In genomic region chr9:40528733-40529132, GRCm38 (mm10) we compare ENCODE assay signal across 27 mouse cellular contexts. TPM values are rescaled to one million over a fixed set of nuclear protein-coding genes. Genes with fewer than 3 reads are reported as not detected.
DNase-seq lines count a peak whose midpoint lies in the region; ATAC-seq and TF ChIP-seq lines count a peak whose summit lies in the region.
"Had no signal": no experiment of that assay in that cellular context is flagged by ENCODE, and none has a peak within 500 bp of the region (broad histone marks: within the 10 kb centered on the region; RNA-seq: fewer than 3 reads in every experiment).

No protein-coding gene starts in this region.

- no peaks in the 10 kb centered on the region for H3K9me3 ChIP-seq in hindbrain, embryonic 10.5 days
- H3K9me3 ChIP-seq in hindbrain, embryonic 12.5 days (replicated peaks), result no peaks in the 10 kb centered on the region
- H3K9me3 ChIP-seq in embryonic facial prominence, embryonic 14.5 days (ENCODE audit: control insufficient read depth, low read length), result no peaks in the 10 kb centered on the region
- H3K9me3 ChIP-seq: embryonic facial prominence, embryonic 13.5 days; kidney, embryonic 15.5 days had no signal

- no peaks in the 10 kb centered on the region for H3K36me3 ChIP-seq in hindbrain, embryonic 10.5 days
- no peaks in the 10 kb centered on the region for H3K36me3 ChIP-seq in hindbrain, embryonic 12.5 days
- H3K36me3 ChIP-seq in embryonic facial prominence, embryonic 14.5 days (ENCODE audit: control insufficient read depth, insufficient read depth, low read length), result no peaks in the 10 kb centered on the region
- no peaks in the 10 kb centered on the region for H3K36me3 ChIP-seq in heart, adult 2 months (ENCODE audit: control insufficient read depth, insufficient read depth, low read length)
- H3K36me3 ChIP-seq: embryonic facial prominence, embryonic 13.5 days; G1E; kidney, embryonic 15.5 days had no signal

- TF ChIP-seq POLR2A in heart, adult 2 months (IDR thresholded peaks at IDR 0.05; ENCODE audit: insufficient read depth, low read depth, low read length), result no peak

- H3K4me1 ChIP-seq in hindbrain, embryonic 10.5 days (replicated peaks), result peaks cover 12% of the 10 kb centered on the region
- H3K4me1 ChIP-seq in hindbrain, embryonic 12.5 days, result peaks cover 10% of the 10 kb centered on the region; the same call in 1 of the 2 replicates
- H3K4me1 ChIP-seq in embryonic facial prominence, embryonic 14.5 days (ENCODE audit: control insufficient read depth, insufficient read depth, low read length), result peaks cover 12% of the 10 kb centered on the region
- H3K4me1 ChIP-seq in heart, adult 2 months (ENCODE audit: control insufficient read depth, insufficient read depth, low read length), result no peaks in the 10 kb centered on the region; the same call in 1 of the 2 replicates

- H3K27ac ChIP-seq in hindbrain, embryonic 10.5 days, result no peak overlapping the region
- no peak overlapping the region for H3K27ac ChIP-seq in hindbrain, embryonic 12.5 days
- H3K27ac ChIP-seq in embryonic facial prominence, embryonic 14.5 days (replicated peaks; ENCODE audit: low read depth, low read length), result no peak overlapping the region
- no peak overlapping the region for H3K27ac ChIP-seq in heart, adult 2 months
- H3K27ac ChIP-seq: embryonic facial prominence, embryonic 13.5 days; hindbrain, embryonic 14.5 days; kidney, embryonic 15.5 days; liver, embryonic 14.5 days; macrophage had no signal

- peaks cover 36% of the 10 kb centered on the region for H3K27me3 ChIP-seq in hindbrain, embryonic 10.5 days (ENCODE audit: insufficient read depth, poor library complexity, severe bottlenecking)
- peaks cover 21% of the 10 kb centered on the region for H3K27me3 ChIP-seq in hindbrain, embryonic 12.5 days
- peaks cover 16% of the 10 kb centered on the region; the same call in 1 of the 2 replicates for H3K27me3 ChIP-seq in embryonic facial prominence, embryonic 14.5 days (replicated peaks; ENCODE audit: control insufficient read depth, insufficient read depth, low read length)
- H3K27me3 ChIP-seq in heart, adult 2 months (ENCODE audit: control insufficient read depth, insufficient read depth, low read length), result no peaks in the 10 kb centered on the region

- H3K79me2 ChIP-seq in heart, adult 2 months (replicated peaks; ENCODE audit: control insufficient read depth, insufficient read depth, low read length), result no peaks in the 10 kb centered on the region

- 71% methylated on average over 4 of the region's 4 CpGs for WGBS in hindbrain, embryonic 10.5 days
- 70% methylated on average over 4 of the region's 4 CpGs for WGBS in hindbrain, embryonic 12.5 days
- 45% methylated on average over 4 of the region's 4 CpGs for WGBS in embryonic facial prominence, embryonic 14.5 days
- 53% methylated on average over 4 of the region's 4 CpGs for WGBS in heart, adult 2 months

- H3K4me2 ChIP-seq in hindbrain, embryonic 12.5 days (replicated peaks), result no peak overlapping the region
- H3K4me2 ChIP-seq in embryonic facial prominence, embryonic 14.5 days (ENCODE audit: low read depth, low read length), result no peak overlapping the region
- H3K4me2 ChIP-seq: hindbrain, embryonic 14.5 days; kidney, embryonic 15.5 days had no signal

- TF ChIP-seq CTCF in heart, adult 2 months (IDR thresholded peaks at IDR 0.05), result no peak

- no peak overlapping the region for H3K9ac ChIP-seq in hindbrain, embryonic 12.5 days
- H3K9ac ChIP-seq in embryonic facial prominence, embryonic 14.5 days (ENCODE audit: low read depth, low read length), result no peak overlapping the region
- no peak overlapping the region for H3K9ac ChIP-seq in heart, adult 2 months (ENCODE audit: low read depth, low read length)
- H3K9ac ChIP-seq: embryonic facial prominence, embryonic 13.5 days; hindbrain, embryonic 14.5 days; kidney, embryonic 15.5 days; liver, embryonic 14.5 days had no signal

- TF ChIP-seq EP300 in heart, adult 2 months (IDR thresholded peaks at IDR 0.05; ENCODE audit: insufficient read depth, low read depth, low read length), result no peak

- no peak for ATAC-seq in hindbrain, embryonic 12.5 days (ENCODE audit: low FRiP score)
- ATAC-seq in embryonic facial prominence, embryonic 14.5 days (ENCODE audit: low read depth), result peak; percentile 72
- ATAC-seq: forebrain, embryonic 16.5 days; intestine, postnatal 0 days had no signal

- peak; percentile 6 for DNase-seq in hindbrain, embryonic 10.5 days (ENCODE audit: low spot score)
- peak; percentile 4 for DNase-seq in thymus, postnatal 14 days
- DNase-seq in thymus, postnatal 0 days (ENCODE audit: low spot score), result no peak
- peak; percentile 60 for DNase-seq in embryonic facial prominence, embryonic 14.5 days (ENCODE audit: low spot score)
- no peak for DNase-seq in kidney, postnatal 36 days
- DNase-seq in heart, adult 2 months, result no peak
- DNase-seq: adrenal gland, adult 8-10 months; cerebellum, postnatal 10 days; gastrocnemius, postnatal 10 days; heart, postnatal 14 days; layer of hippocampus, postnatal 36 days; liver; lung, adult 2 months; lung, postnatal 10 days; midbrain, embryonic 14.5 days; right cerebral cortex, adult 18-20 months; spleen, adult 18-20 months had no signal

- intact Hi-C loops in heart, adult 2 months (cut with DNase I), result no loop called here

- H3K4me3 ChIP-seq in hindbrain, embryonic 10.5 days, result no peak overlapping the region
- H3K4me3 ChIP-seq in hindbrain, embryonic 12.5 days, result no peak overlapping the region
- H3K4me3 ChIP-seq in embryonic facial prominence, embryonic 14.5 days (ENCODE audit: low read depth, low read length), result no peak overlapping the region
- H3K4me3 ChIP-seq in heart, adult 2 months, result no peak overlapping the region
- H3K4me3 ChIP-seq: embryonic facial prominence, embryonic 13.5 days; erythroblast, embryonic 14.5 days; kidney, embryonic 15.5 days had no signal

RNA-seq across cellular contexts. Expression of gene Gramd1b, which starts 2.5 kb away (rescaled TPM):
- polyA plus RNA-seq in hindbrain, embryonic 10.5 days (2016; fragmentation: Nextera tagmentation; extraction: Ambion mirVana), result 2.9 and 4.6 TPM in 2 replicates
- 4.9 and 6.7 TPM in 2 replicates for polyA plus RNA-seq in hindbrain, embryonic 12.5 days (2016; fragmentation: Nextera tagmentation; extraction: Ambion mirVana)
- 4.3 and 6.1 TPM in 2 replicates for polyA plus RNA-seq in thymus, postnatal 0 days (2015; fragmentation: Nextera tagmentation; extraction: Ambion mirVana)
- polyA plus RNA-seq in embryonic facial prominence, embryonic 14.5 days (2014; fragmentation: Nextera tagmentation; extraction: Ambion mirVana), result 5.5 and 7.1 TPM in 2 replicates
- 10 to 100 TPM; 17.3 to 25.0 TPM for total RNA-seq in heart, adult 2 months (2021)
- polyA plus RNA-seq in heart, adult 2 months (2012; rRNA removed), result 16.9 and 29.1 TPM in 2 replicates
- polyA plus RNA-seq: G1E had no signal

Comparison
In these comparisons a context has a peak if more than half of its experiments do, and no peak if none do; other contexts are left out.
1. DNase-seq: peak in hindbrain, embryonic 10.5 days (single experiment), thymus, postnatal 14 days (single experiment) and embryonic facial prominence, embryonic 14.5 days (single experiment); none in thymus, postnatal 0 days (single experiment), kidney, postnatal 36 days (0 of 2) and heart, adult 2 months (0 of 2).